Mouse (Mus musculus) forebrain, embryonic 11.5 days (tissue): ENCODE data around the gene Clstn2. TPM values are rescaled to one million over a fixed set of nuclear protein-coding genes. Genes with fewer than 3 reads are reported as not detected.

Experiments
- ATAC-seq: fragments of 200-750 bp; cut with Nextera tagmentation; replicated peaks from 2 replicates; pipeline ENCODE4 v1.8.0; 2017; ENCODE audit warnings: moderate TSS enrichment; ENCODE audit not compliant: low FRiP score
- DNase-seq: peaks from one replicate; pipeline ENCODE4 v3.0.0-alpha.2; 2017; ENCODE audit warnings: low spot score
- H3K27ac ChIP-seq: fragments of 300-500 bp; sonication (generic); 2 replicates; pipeline ENCODE4 v1.5.1; 2014; ENCODE audit warnings: low read depth, low read length
- H3K27me3 ChIP-seq: fragments of 300-500 bp; sonication (generic); 2 replicates; pipeline ENCODE4 v1.6.1; 2014; ENCODE audit warnings: mild to moderate bottlenecking, low read length, mixed read lengths; ENCODE audit not compliant: control insufficient read depth, insufficient read depth
- H3K36me3 ChIP-seq: fragments of 300-500 bp; sonication (generic); 2 replicates; pipeline ENCODE4 v1.6.1; 2014; ENCODE audit warnings: mild to moderate bottlenecking, low read length, moderate library complexity, mixed read lengths; ENCODE audit not compliant: control insufficient read depth, insufficient read depth
- H3K4me1 ChIP-seq: fragments of 300-500 bp; sonication (generic); replicated peaks from 2 replicates; pipeline ENCODE4 v1.6.1; 2014; ENCODE audit warnings: low read length, mixed read lengths; ENCODE audit not compliant: control insufficient read depth, insufficient read depth
- H3K4me2 ChIP-seq: fragments of 300-500 bp; sonication (generic); 2 replicates; pipeline ENCODE4 v1.6.1; 2014; ENCODE audit warnings: low read depth, mild to moderate bottlenecking, low read length, moderate library complexity, mixed read lengths; ENCODE audit not compliant: severe bottlenecking
- H3K4me3 ChIP-seq: fragments of 300-500 bp; sonication (generic); 2 replicates; pipeline ENCODE4 v1.5.1; 2014; ENCODE audit warnings: low read depth, low read length
- H3K9ac ChIP-seq: fragments of 300-500 bp; sonication (generic); 2 replicates; pipeline ENCODE4 v1.6.1; 2014; ENCODE audit warnings: low read length
- H3K9me3 ChIP-seq: fragments of 300-500 bp; sonication (generic); 2 replicates; pipeline ENCODE4 v1.6.1; 2016; ENCODE audit warnings: low read length, mixed read lengths; ENCODE audit not compliant: control insufficient read depth
- WGBS: fragments of 180-500 bp; shearing (Covaris S2); extraction: QIAGEN DNeasy Blood & Tissue Kit; methylation state at CpG from one replicate; pipeline ENCODE4 v1.1.7; 2014; 5-methylcytosine and 5-hydroxymethylcytosine counted together
- polyA plus RNA-seq: library from polyadenylated mRNA; unstranded; fragments of >200 nt; fragmentation: Nextera tagmentation; extraction: Ambion mirVana; gene quantifications from 2 replicates; pipeline ENCODE4 v1.2.1, GENCODE M21; 2014

Gene Clstn2
- polyA plus RNA-seq, 1 experiment from 2014 or later, result 1.8 TPM

- H3K36me3 ChIP-seq, result no peaks in the 10 kb centered on the region
- no peaks in the 10 kb centered on the region for H3K4me1 ChIP-seq
- no peak overlapping the region for H3K4me3 ChIP-seq
- ATAC-seq (peak; percentile 69), DNase-seq (no peak)
- H3K4me2 ChIP-seq, result no peak overlapping the region
- 59% methylated on average over 16 of the region's 16 CpGs for WGBS
- no peaks in the 10 kb centered on the region for H3K27me3 ChIP-seq
- no peaks in the 10 kb centered on the region for H3K9me3 ChIP-seq
- H3K9ac ChIP-seq, result no peak overlapping the region
- no peak overlapping the region for H3K27ac ChIP-seq
These were observed 206.7 kb downstream of the Clstn2 start for GRCm38 (mm10) chr9:97826077-97826947.

GRCm38 (mm10) chr9:97817116-97817515 is 215.9 kb downstream of the Clstn2 start:
- Histone ChIP-seq H3K36me3 (no peaks in the 10 kb centered on the region), H3K9me3 (no peaks in the 10 kb centered on the region), H3K9ac (no peak overlapping the region), H3K27ac (no peak overlapping the region), H3K27me3 (no peaks in the 10 kb centered on the region), H3K4me1 (no peaks in the 10 kb centered on the region), H3K4me3 (no peak overlapping the region), H3K4me2 (no peak overlapping the region)
- WGBS, result 89% methylated on average over 4 of the region's 4 CpGs
- ATAC-seq, result no peak
- DNase-seq, result no peak

- Histone ChIP-seq H3K4me2 (no peak overlapping the region), H3K27me3 (no peaks in the 10 kb centered on the region), H3K9ac (no peak overlapping the region), H3K4me1 (no peaks in the 10 kb centered on the region), H3K36me3 (no peaks in the 10 kb centered on the region), H3K4me3 (no peak overlapping the region), H3K9me3 (no peaks in the 10 kb centered on the region), H3K27ac (no peak overlapping the region)
- no peak for DNase-seq
- ATAC-seq, result no peak
- 80% methylated on average over 3 of the region's 3 CpGs for WGBS
These were observed 216.7 kb downstream of the Clstn2 start for GRCm38 (mm10) chr9:97816143-97816805.

- Histone ChIP-seq H3K4me2 (no peak overlapping the region), H3K27ac (no peak overlapping the region), H3K9me3 (no peaks in the 10 kb centered on the region), H3K4me1 (no peaks in the 10 kb centered on the region), H3K9ac (no peak overlapping the region), H3K4me3 (no peak overlapping the region), H3K36me3 (no peaks in the 10 kb centered on the region), H3K27me3 (no peaks in the 10 kb centered on the region)
- ATAC-seq (no peak), DNase-seq (no peak)
- whole genome bisulfite sequencing, result 59% methylated on average over 3 of the region's 3 CpGs
These were observed 219.8 kb downstream of the Clstn2 start for GRCm38 (mm10) chr9:97813157-97813556.

- no peak for ATAC-seq
- Histone ChIP-seq H3K27ac (no peak overlapping the region), H3K4me3 (no peak overlapping the region)
These were observed 225.9 kb downstream of the Clstn2 start for GRCm38 (mm10) chr9:97807031-97807430.

GRCm38 (mm10) chr9:97793661-97794060 is 239.3 kb downstream of the Clstn2 start:
- no peak for DNase-seq
- 70% methylated on average over 8 of the region's 8 CpGs for WGBS
- no peak for ATAC-seq

More at GRCm38 (mm10) chr9:97807031-97807430, 225.9 kb downstream of the Clstn2 start:
- WGBS, result 90% methylated on average over 5 of the region's 5 CpGs
- H3K9me3 ChIP-seq, result no peaks in the 10 kb centered on the region
- no peaks in the 10 kb centered on the region for H3K36me3 ChIP-seq
- no peak overlapping the region for H3K9ac ChIP-seq
- no peaks in the 10 kb centered on the region for H3K27me3 ChIP-seq
- no peak overlapping the region for H3K4me2 ChIP-seq
- no peak for DNase-seq
- H3K4me1 ChIP-seq, result no peaks in the 10 kb centered on the region

GRCm38 (mm10) chr9:97788151-97788670 is 244.8 kb downstream of the Clstn2 start:
- H3K9ac ChIP-seq, result no peak overlapping the region
- no peaks in the 10 kb centered on the region for H3K36me3 ChIP-seq
- no peaks in the 10 kb centered on the region for H3K27me3 ChIP-seq
- H3K4me1 ChIP-seq, result no peaks in the 10 kb centered on the region
- no peak overlapping the region for H3K27ac ChIP-seq
- 85% methylated on average over 5 of the region's 5 CpGs for WGBS
- no peak overlapping the region for H3K4me3 ChIP-seq
- ATAC-seq (no peak), DNase-seq (no peak)
- H3K4me2 ChIP-seq, result no peak overlapping the region
- H3K9me3 ChIP-seq, result no peaks in the 10 kb centered on the region

More at GRCm38 (mm10) chr9:97793661-97794060, 239.3 kb downstream of the Clstn2 start:
- H3K4me1 ChIP-seq, result no peaks in the 10 kb centered on the region
- no peak overlapping the region for H3K9ac ChIP-seq
- H3K9me3 ChIP-seq, result no peaks in the 10 kb centered on the region
- no peak overlapping the region for H3K27ac ChIP-seq
- H3K27me3 ChIP-seq, result no peaks in the 10 kb centered on the region
- no peak overlapping the region for H3K4me2 ChIP-seq
- H3K4me3 ChIP-seq, result no peak overlapping the region
- H3K36me3 ChIP-seq, result no peaks in the 10 kb centered on the region

- H3K9me3 ChIP-seq, result no peaks in the 10 kb centered on the region
- H3K4me2 ChIP-seq, result no peak overlapping the region
- DNase-seq (no peak), ATAC-seq (no peak)
- no peaks in the 10 kb centered on the region for H3K36me3 ChIP-seq
- no peaks in the 10 kb centered on the region for H3K27me3 ChIP-seq
- H3K4me1 ChIP-seq, result no peaks in the 10 kb centered on the region
- H3K9ac ChIP-seq, result no peak overlapping the region
- no peak overlapping the region for H3K27ac ChIP-seq
- no peak overlapping the region for H3K4me3 ChIP-seq
- 91% methylated on average over 5 of the region's 5 CpGs for WGBS
These were observed 252.9 kb downstream of the Clstn2 start for GRCm38 (mm10) chr9:97780032-97780616.
